Mouse (Mus musculus): ENCODE data around the gene Ank. TPM values are rescaled to one million over a fixed set of nuclear protein-coding genes. Genes with fewer than 3 reads are reported as not detected.

Gene Ank
- polyA plus RNA-seq, 1 experiment from 2014 or later, result 16.7 TPM

DNA sequence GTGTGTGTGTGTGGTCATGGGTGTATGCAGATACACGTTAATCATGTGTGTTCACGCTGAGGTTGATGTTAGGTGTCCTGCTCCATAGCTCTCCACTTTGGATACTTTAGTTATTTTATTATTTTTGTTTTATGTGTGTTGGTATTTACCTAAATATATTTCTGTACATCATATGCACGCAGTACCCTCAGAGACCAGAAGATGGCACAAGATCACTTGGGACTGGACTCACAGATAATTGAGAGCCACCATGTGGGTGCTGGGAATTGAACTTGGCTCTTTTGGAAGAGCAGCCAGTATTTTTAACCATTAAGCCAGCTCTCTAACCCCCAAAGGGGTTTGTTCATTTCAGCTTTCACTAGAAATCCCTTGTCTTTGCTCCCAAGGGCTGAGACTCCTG is 116.0 kb downstream of the Ank start:
- no peak for ATAC-seq (ENCODE audit: low FRiP score)
- no peaks in the 10 kb centered on the region for H3K27me3 ChIP-seq (replicated peaks)
- no peak overlapping the region for H3K27ac ChIP-seq (replicated peaks)
- peaks cover 10% of the 10 kb centered on the region; the same call in 1 of the 2 replicates for H3K36me3 ChIP-seq
- H3K4me2 ChIP-seq, result no peak overlapping the region
- H3K9ac ChIP-seq (replicated peaks), result no peak overlapping the region
- no peaks in the 10 kb centered on the region for H3K9me3 ChIP-seq (replicated peaks)
- H3K4me3 ChIP-seq (replicated peaks), result no peak overlapping the region
- 93% methylated on average over 3 of the region's 3 CpGs for WGBS
- peaks cover 8% of the 10 kb centered on the region for H3K4me1 ChIP-seq

DNA sequence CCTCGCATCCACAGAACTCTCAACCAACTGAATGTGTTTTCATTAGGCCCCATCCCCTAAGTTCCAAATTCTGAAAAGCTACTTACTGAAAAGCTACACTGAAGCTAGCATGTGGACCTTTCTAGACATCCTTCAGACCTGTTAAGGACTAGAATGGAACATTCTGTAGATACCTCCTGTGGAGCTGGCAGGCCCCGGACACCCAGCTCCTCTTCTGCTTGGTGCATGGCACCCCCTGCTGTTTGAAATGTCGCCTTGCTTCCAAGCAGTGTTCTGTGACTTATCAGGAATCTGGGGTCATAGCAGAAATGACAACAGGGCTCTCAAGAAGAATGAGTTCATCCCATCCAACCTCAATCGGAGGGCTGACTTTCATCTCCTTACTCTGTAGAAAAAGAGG is 116.6 kb downstream of the Ank start:
- no peak for ATAC-seq (ENCODE audit: low FRiP score)
- H3K27ac ChIP-seq (replicated peaks), result no peak overlapping the region
- no peaks in the 10 kb centered on the region for H3K9me3 ChIP-seq (replicated peaks)
- no peaks in the 10 kb centered on the region for H3K27me3 ChIP-seq (replicated peaks)
- WGBS, result 74% methylated on average over 4 of the region's 4 CpGs
- H3K4me2 ChIP-seq, result no peak overlapping the region
- no peak overlapping the region for H3K4me3 ChIP-seq (replicated peaks)
- peaks cover 8% of the 10 kb centered on the region for H3K4me1 ChIP-seq
- H3K9ac ChIP-seq (replicated peaks), result no peak overlapping the region
- H3K36me3 ChIP-seq, result peaks cover 10% of the 10 kb centered on the region; the same call in 1 of the 2 replicates

DNA sequence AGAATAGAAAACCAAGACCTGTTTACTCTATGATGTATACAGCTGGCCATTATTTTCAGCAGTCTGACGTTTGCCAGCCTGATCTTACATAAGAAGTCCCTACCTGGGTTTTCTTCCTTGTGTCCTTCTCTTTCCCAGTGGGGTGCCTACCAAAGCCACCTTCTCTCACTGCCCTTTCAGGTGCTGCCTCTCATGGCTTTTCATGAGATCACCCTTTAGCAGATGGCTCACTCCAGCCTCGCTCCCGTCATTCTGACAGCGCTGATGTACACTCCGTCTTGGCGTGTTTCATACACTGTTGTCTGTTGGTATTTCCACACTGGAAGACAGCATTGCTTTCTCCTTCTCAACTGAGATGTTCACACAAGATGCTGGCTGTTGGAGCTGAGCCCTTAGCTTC is 117.1 kb downstream of the Ank start:
- peaks cover 8% of the 10 kb centered on the region for H3K4me1 ChIP-seq
- H3K36me3 ChIP-seq, result peaks cover 9% of the 10 kb centered on the region; the same call in 1 of the 2 replicates
- H3K27me3 ChIP-seq (replicated peaks), result no peaks in the 10 kb centered on the region
- H3K27ac ChIP-seq (replicated peaks), result no peak overlapping the region
- H3K4me2 ChIP-seq, result no peak overlapping the region
- no peaks in the 10 kb centered on the region for H3K9me3 ChIP-seq (replicated peaks)
- no peak for ATAC-seq (ENCODE audit: low FRiP score)
- WGBS, result 95% methylated on average over 6 of the region's 6 CpGs
- no peak overlapping the region for H3K4me3 ChIP-seq (replicated peaks)
- no peak overlapping the region for H3K9ac ChIP-seq (replicated peaks)

DNA sequence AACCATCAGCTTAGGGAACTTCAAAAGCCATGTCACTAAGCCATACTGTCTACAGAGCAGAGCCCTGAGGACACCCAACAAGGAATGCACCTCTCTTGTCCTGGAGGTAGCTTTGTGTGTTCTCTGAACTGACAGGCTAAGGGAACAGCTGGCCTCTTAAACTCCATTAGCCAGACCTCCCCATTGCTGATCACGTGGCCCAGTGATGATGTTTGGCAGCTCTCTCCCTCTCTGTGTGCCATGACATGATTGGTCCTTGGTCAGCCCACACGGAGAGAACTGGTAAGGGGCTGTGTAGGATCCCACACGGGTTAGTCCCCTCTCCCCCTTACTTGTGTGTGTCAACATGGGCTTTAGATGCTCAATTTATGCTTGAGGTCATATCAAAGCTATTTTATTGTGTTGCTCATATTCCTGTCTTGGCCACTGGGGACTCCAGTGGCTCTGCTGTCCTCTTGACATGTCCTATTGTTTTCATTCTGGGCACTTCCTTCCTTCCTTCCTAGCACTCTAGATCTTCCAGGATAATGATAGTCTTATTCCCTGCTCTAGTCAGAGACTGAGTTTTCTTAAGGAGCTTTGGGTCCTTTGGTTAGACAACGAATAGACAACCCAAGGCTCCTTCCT is 119.1 kb downstream of the Ank start:
- Histone ChIP-seq H3K9ac (replicated peaks) (no peak overlapping the region), H3K9me3 (replicated peaks) (no peaks in the 10 kb centered on the region), H3K27me3 (replicated peaks) (no peaks in the 10 kb centered on the region), H3K27ac (replicated peaks) (no peak overlapping the region), H3K4me3 (replicated peaks) (no peak overlapping the region), H3K36me3 (peaks cover 9% of the 10 kb centered on the region), H3K4me1 (peaks cover 8% of the 10 kb centered on the region), H3K4me2 (no peak overlapping the region)
- ATAC-seq (ENCODE audit: low FRiP score), result no peak
- 87% methylated on average over 4 of the region's 4 CpGs for WGBS

DNA sequence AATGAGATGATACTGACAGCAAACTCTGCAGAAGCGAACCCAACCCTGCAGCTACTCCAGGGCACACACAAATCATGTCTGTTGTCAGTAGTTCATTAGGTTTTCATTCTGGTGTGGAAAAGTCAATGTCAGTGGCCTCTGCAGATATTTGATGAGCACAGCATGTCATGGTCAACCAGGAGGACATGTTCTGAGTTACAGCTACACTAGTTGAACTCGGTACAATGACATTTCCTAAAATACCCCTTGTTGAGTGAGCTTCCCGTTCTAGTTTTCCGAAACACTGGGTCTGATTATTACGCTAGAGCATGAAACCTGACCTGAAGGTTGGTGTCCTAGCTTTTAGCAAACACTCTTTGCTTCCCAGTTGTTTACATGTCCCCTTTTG is 119.6 kb downstream of the Ank start:
- peaks cover 14% of the 10 kb centered on the region for H3K36me3 ChIP-seq
- 94% methylated on average over 5 of the region's 5 CpGs for WGBS
- no peak overlapping the region for H3K4me3 ChIP-seq (replicated peaks)
- peaks cover 8% of the 10 kb centered on the region for H3K4me1 ChIP-seq
- H3K9ac ChIP-seq (replicated peaks), result no peak overlapping the region
- H3K4me2 ChIP-seq, result no peak overlapping the region
- H3K27ac ChIP-seq (replicated peaks), result no peak overlapping the region
- no peaks in the 10 kb centered on the region for H3K9me3 ChIP-seq (replicated peaks)
- ATAC-seq (ENCODE audit: low FRiP score), result no peak
- H3K27me3 ChIP-seq (replicated peaks), result no peaks in the 10 kb centered on the region

DNA sequence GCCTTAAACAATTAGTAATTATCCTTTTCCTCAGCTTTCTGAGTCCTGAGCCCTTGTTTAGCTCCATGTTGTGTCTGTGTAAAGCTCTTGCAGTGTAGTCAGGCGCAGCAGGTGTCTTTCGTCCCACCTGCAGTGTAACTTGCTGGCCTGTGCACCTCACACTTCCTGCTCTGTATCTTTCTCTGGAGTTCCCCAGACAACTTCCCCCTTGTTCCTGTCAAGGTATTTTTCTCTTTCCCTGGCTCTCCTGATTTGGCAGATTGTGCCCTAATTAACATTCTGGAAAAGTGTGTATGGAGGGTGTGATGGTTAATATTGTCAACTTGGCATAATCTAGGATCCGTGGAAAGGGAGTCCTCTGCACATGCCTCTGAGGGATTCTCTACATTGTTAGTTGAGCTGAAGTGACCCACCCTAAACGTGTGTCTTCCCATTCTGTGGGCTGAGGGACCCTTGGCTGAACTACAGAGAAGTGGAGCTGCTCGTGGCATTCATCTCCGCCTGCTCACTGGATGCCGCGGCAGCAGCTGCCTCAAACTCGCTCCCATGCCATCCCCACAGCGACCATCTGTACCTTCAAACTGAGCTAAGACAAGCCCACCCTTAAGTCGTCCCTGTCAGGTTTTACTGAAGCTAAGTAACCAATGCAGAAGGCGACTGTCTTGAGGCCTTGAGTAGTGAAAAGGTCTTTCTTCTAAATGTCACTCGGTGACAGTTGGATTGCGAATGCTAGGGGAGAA is 121.8 kb downstream of the Ank start:
- WGBS, result 72% methylated on average over 14 of the region's 14 CpGs
- H3K36me3 ChIP-seq, result peaks cover 35% of the 10 kb centered on the region
- no peak for ATAC-seq (ENCODE audit: low FRiP score)
- no peaks in the 10 kb centered on the region for H3K27me3 ChIP-seq (replicated peaks)
- H3K4me3 ChIP-seq (replicated peaks), result no peak overlapping the region
- H3K4me1 ChIP-seq, result 0 out of 2 replicates have a peak, but pooled peaks cover 3% of the 10 kb centered on the region
- H3K4me2 ChIP-seq, result no peak overlapping the region
- H3K9me3 ChIP-seq (replicated peaks), result no peaks in the 10 kb centered on the region
- no peak overlapping the region for H3K27ac ChIP-seq (replicated peaks)
- H3K9ac ChIP-seq (replicated peaks), result no peak overlapping the region

DNA sequence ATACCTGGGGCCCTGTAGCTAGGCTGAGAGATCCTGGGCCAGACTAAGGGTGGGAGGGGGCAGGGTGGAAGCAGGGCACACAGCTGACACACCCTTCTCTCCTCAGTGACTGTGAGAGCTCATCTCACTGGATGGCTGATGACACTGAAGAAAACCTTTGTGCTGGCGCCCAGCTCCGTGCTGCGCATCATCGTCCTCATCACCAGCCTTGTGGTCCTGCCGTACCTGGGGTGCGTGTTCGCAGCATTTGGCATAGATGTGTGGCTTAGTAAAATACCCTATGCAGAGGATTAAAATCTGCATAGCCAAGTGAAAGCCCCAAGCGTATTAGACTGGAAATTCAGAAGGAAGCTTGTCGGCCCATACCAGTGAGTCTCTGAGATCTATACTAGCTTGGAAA is 124.3 kb downstream of the Ank start:
- Histone ChIP-seq H3K4me3 (replicated peaks) (no peak overlapping the region), H3K4me1 (0 out of 2 replicates have a peak, but pooled peaks cover 3% of the 10 kb centered on the region), H3K4me2 (no peak overlapping the region), H3K9ac (replicated peaks) (no peak overlapping the region), H3K9me3 (replicated peaks) (no peaks in the 10 kb centered on the region), H3K27ac (replicated peaks) (no peak overlapping the region), H3K27me3 (replicated peaks) (no peaks in the 10 kb centered on the region), H3K36me3 (peaks cover 40% of the 10 kb centered on the region)
- ATAC-seq (ENCODE audit: low FRiP score), result no peak
- WGBS, result 98% methylated on average over 9 of the region's 9 CpGs

DNA sequence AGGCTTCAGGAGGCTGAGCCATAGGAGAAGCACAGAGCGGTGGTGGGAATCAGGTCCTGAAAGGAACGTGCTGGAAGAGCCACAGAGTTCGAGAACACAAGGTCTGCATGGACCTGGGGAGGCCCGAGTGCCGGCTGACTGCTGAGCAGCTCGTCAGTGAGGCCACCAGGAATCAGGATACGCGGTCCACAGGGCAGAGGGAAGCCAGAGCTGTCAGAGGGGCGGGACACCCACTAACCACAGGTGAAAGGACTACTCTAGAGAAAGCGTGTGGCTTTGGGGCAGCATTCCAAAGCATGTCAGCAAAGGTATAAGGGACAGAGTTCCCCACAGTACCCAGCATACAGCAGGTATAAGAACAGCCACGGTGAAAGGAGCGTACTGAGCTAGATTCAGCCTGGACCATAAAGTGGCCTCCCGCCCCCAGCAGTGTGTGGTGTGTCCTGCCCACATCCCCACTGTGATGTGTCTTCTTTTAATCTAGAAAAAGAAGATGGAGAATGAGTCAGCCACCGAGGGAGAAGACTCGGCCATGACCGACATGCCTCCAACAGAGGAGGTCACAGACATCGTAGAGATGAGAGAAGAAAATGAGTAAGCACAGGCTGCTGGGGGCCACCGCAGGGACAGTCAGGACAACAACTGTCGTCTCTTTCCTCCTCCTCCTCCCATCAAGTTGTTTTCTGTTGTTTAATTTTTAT is 126.3 kb downstream of the Ank start:
- H3K4me1 ChIP-seq, result no peaks in the 10 kb centered on the region
- H3K9ac ChIP-seq (replicated peaks), result no peak overlapping the region
- peaks cover 40% of the 10 kb centered on the region for H3K36me3 ChIP-seq
- no peaks in the 10 kb centered on the region for H3K9me3 ChIP-seq (replicated peaks)
- H3K4me2 ChIP-seq, result no peak overlapping the region
- no peak overlapping the region for H3K4me3 ChIP-seq (replicated peaks)
- no peak overlapping the region for H3K27ac ChIP-seq (replicated peaks)
- H3K27me3 ChIP-seq (replicated peaks), result no peaks in the 10 kb centered on the region
- WGBS, result 91% methylated on average over 19 of the region's 19 CpGs
- no peak for ATAC-seq (ENCODE audit: low FRiP score)

DNA sequence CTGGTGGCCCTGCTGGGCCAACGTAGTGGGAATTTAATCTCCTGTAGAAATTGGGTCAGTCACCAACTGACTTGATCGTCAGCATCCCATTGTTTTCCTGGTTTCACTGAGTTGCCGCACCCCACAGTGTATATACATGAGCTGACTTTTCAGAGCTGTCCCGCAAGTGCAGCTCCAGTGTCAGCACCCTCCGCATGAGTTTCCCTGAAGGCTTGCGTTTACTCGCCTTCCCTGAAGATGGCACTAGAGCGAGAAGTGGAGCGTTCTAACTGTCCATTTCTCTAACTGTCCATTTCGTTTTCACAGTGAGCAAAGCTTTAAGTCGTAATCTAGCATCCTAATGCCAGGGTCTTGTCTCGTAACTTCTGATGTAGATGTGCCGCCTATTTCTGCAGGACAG is 127.2 kb downstream of the Ank start:
- no peak for ATAC-seq (ENCODE audit: low FRiP score)
- H3K27ac ChIP-seq (replicated peaks), result no peak overlapping the region
- no peaks in the 10 kb centered on the region for H3K9me3 ChIP-seq (replicated peaks)
- no peak overlapping the region for H3K9ac ChIP-seq (replicated peaks)
- H3K27me3 ChIP-seq (replicated peaks), result no peaks in the 10 kb centered on the region
- 84% methylated on average over 13 of the region's 13 CpGs for WGBS
- H3K4me3 ChIP-seq (replicated peaks), result no peak overlapping the region
- H3K4me2 ChIP-seq, result no peak overlapping the region
- H3K4me1 ChIP-seq, result no peaks in the 10 kb centered on the region
- H3K36me3 ChIP-seq, result peaks cover 40% of the 10 kb centered on the region

DNA sequence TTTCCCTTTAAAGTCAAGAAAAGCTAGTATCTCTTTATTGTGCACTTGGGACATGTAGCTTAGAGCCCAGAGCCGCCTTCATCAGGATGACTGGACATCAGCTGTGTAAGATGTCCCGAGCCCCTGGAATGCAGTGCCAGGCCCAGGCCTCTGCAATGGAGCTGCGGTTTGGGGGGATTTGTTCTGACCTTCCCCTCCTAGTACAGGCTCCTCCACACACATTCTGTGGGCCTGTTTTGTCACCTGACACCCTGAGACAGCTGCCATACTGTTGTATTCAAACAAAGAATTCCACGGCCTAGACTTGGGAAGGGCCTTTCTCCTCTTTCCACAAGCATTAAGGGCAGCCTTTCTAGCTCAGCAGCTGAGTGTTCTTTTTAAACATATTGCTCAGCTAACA is 128.5 kb downstream of the Ank start:
- peaks cover 39% of the 10 kb centered on the region for H3K36me3 ChIP-seq
- H3K27me3 ChIP-seq (replicated peaks), result no peaks in the 10 kb centered on the region
- no peak overlapping the region for H3K9ac ChIP-seq (replicated peaks)
- 0 out of 2 replicates have a peak overlapping the region, but pooled peaks have one; percentile 18 for H3K27ac ChIP-seq (replicated peaks)
- H3K9me3 ChIP-seq (replicated peaks), result no peaks in the 10 kb centered on the region
- H3K4me2 ChIP-seq, result no peak overlapping the region
- no peak for ATAC-seq (ENCODE audit: low FRiP score)
- H3K4me1 ChIP-seq, result no peaks in the 10 kb centered on the region
- whole genome bisulfite sequencing, result 30% methylated on average over 4 of the region's 4 CpGs
- H3K4me3 ChIP-seq (replicated peaks), result no peak overlapping the region

DNA sequence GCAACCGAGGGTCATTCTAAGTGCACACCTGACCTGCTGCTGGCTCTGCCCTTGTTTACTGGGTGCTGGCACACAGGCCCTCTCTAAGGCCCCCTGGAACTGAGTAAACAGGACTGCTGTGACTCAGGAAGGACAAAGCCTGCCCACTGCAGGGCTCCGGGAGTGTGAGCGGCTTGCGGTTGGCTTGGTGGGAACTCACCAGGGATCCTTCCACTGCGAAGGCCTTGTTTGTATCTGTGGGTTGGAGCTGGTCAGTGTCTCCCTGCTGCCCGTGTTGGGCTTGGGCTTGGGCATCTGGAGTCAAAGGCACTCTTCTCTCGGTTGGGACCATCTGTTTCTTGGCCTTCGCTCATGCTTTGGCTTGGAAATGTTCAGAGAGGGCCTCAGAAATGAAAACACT is 129.1 kb downstream of the Ank start:
- no peak overlapping the region for H3K4me2 ChIP-seq
- WGBS, result 53% methylated on average over 8 of the region's 8 CpGs
- no peaks in the 10 kb centered on the region for H3K27me3 ChIP-seq (replicated peaks)
- ATAC-seq (ENCODE audit: low FRiP score), result no peak
- no peak overlapping the region for H3K4me3 ChIP-seq (replicated peaks)
- H3K9ac ChIP-seq (replicated peaks), result no peak overlapping the region
- H3K4me1 ChIP-seq, result no peaks in the 10 kb centered on the region
- no peaks in the 10 kb centered on the region for H3K9me3 ChIP-seq (replicated peaks)
- peaks cover 33% of the 10 kb centered on the region for H3K36me3 ChIP-seq
- peak overlapping the region; percentile 18; the same call in 1 of the 2 replicates for H3K27ac ChIP-seq (replicated peaks)

All from neural tube, embryonic 15.5 days (tissue).